Mouse (Mus musculus): ENCODE measurements around the gene Sh2b2.

Sh2b2 gene

GRCm38 (mm10) chr5:136181197-136181596, 65.2 kb downstream of the Sh2b2 start:
- no peak for DNase-seq (ENCODE audit: low read depth)

- no peak for DNase-seq (ENCODE audit: low read depth)
Observed at GRCm38 (mm10) chr5:136179594-136179993, 66.8 kb downstream of the Sh2b2 start.

GRCm38 (mm10) chr5:136173606-136174463, 72.5 kb downstream of the Sh2b2 start:
- DNase-seq (ENCODE audit: low read depth) = peak; percentile 70

GRCm38 (mm10) chr5:136172939-136173338, 73.4 kb downstream of the Sh2b2 start:
- no peak for DNase-seq (ENCODE audit: low read depth)

GRCm38 (mm10) chr5:136171363-136172341, 74.7 kb downstream of the Sh2b2 start:
- DNase-seq (ENCODE audit: low read depth) = peak; percentile 69

- DNase-seq (ENCODE audit: low read depth) = peak; percentile 84
Observed at GRCm38 (mm10) chr5:136170512-136171362, 75.6 kb downstream of the Sh2b2 start, which contains the start of gene Orai2. Gene Orai2 (minus strand): TSS chr5:136170713.

GRCm38 (mm10) chr5:136169626-136170511, 76.5 kb downstream of the Sh2b2 start:
- DNase-seq (ENCODE audit: low read depth) = peak; percentile 56
